Mouse (Mus musculus) limb, embryonic 12.5 days (tissue): Measurements from ENCODE around the gene Ak5. TPM values are rescaled to one million over a fixed set of nuclear protein-coding genes. Genes with fewer than 3 reads are reported as not detected.
"Not testable (repeated sequence)": the region's sequence is repeated elsewhere in the genome, so short reads cannot be mapped to it uniquely, and the experiment has no call there.

Experiments
- ATAC-seq: fragments of 200-750 bp; cut with Nextera tagmentation; 2 replicates; pipeline ENCODE4 v1.8.0; 2017; ENCODE audit warnings: low read depth, moderate TSS enrichment; ENCODE audit not compliant: insufficient number of reproducible peaks, insufficient read depth, low FRiP score, low TSS enrichment
- H3K27ac ChIP-seq: fragments of 300-500 bp; sonication (generic); 2 replicates; pipeline ENCODE4 v1.5.1; 2016; ENCODE audit warnings: mild to moderate bottlenecking, moderate library complexity
- H3K27me3 ChIP-seq: fragments of 300-500 bp; sonication (generic); 2 replicates; pipeline ENCODE4 v1.6.1; 2016; ENCODE audit warnings: mild to moderate bottlenecking, moderate library complexity
- H3K36me3 ChIP-seq: fragments of 300-500 bp; sonication (generic); 2 replicates; pipeline ENCODE4 v1.6.1; 2016; ENCODE audit warnings: mild to moderate bottlenecking, moderate library complexity
- H3K4me1 ChIP-seq: fragments of 300-500 bp; sonication (generic); replicated peaks from 2 replicates; pipeline ENCODE4 v1.6.1; 2016
- H3K4me2 ChIP-seq: fragments of 300-500 bp; sonication (generic); 2 replicates; pipeline ENCODE4 v1.6.1; 2016; ENCODE audit warnings: mild to moderate bottlenecking, moderate library complexity
- H3K4me3 ChIP-seq: fragments of 300-500 bp; sonication (generic); replicated peaks from 2 replicates; pipeline ENCODE4 v1.5.1; 2016; ENCODE audit warnings: mild to moderate bottlenecking
- H3K9ac ChIP-seq: fragments of 300-500 bp; sonication (generic); replicated peaks from 2 replicates; pipeline ENCODE4 v1.6.1; 2016; ENCODE audit warnings: mild to moderate bottlenecking, moderate library complexity
- H3K9me3 ChIP-seq: fragments of 300-500 bp; sonication (generic); 2 replicates; pipeline ENCODE4 v1.6.1; 2016; ENCODE audit warnings: mild to moderate bottlenecking, moderate library complexity
- WGBS: fragments of 180-500 bp; shearing (Covaris S2); methylation state at CpG from one replicate; pipeline ENCODE4 v1.1.7; 2016; 5-methylcytosine and 5-hydroxymethylcytosine counted together
- polyA plus RNA-seq: library from polyadenylated mRNA; unstranded; fragments of >200 nt; fragmentation: Nextera tagmentation; extraction: Ambion mirVana; gene quantifications from 2 replicates; pipeline ENCODE4 v1.2.1, GENCODE M21; 2016

Gene Ak5
- polyA plus RNA-seq, 1 experiment from 2014 or later, result 1.7 TPM

GRCm38 (mm10) chr3:152625061-152625820 lies 42.9 kb downstream of the Ak5 start:
- no peaks in the 10 kb centered on the region for H3K9me3 ChIP-seq
- H3K9ac ChIP-seq, result no peak overlapping the region
- no peaks in the 10 kb centered on the region for H3K27me3 ChIP-seq
- H3K4me2 ChIP-seq, result no peak overlapping the region
- no peak overlapping the region for H3K27ac ChIP-seq
- ATAC-seq, result no peak
- H3K36me3 ChIP-seq, result no peaks in the 10 kb centered on the region
- WGBS, result 79% methylated on average over 10 of the region's 10 CpGs
- H3K4me1 ChIP-seq, result no peaks in the 10 kb centered on the region
- no peak overlapping the region for H3K4me3 ChIP-seq

GRCm38 (mm10) chr3:152620534-152620933 lies 47.6 kb downstream of the Ak5 start:
- Histone ChIP-seq H3K9me3 (no peaks in the 10 kb centered on the region), H3K4me3 (no peak overlapping the region), H3K36me3 (no peaks in the 10 kb centered on the region), H3K9ac (no peak overlapping the region), H3K4me2 (no peak overlapping the region), H3K4me1 (no peaks in the 10 kb centered on the region), H3K27me3 (no peaks in the 10 kb centered on the region), H3K27ac (no peak overlapping the region)
- no peak for ATAC-seq
- WGBS, result 63% methylated on average over 11 of the region's 11 CpGs

GRCm38 (mm10) chr3:152620058-152620457 lies 48.1 kb downstream of the Ak5 start:
- Histone ChIP-seq H3K27me3 (no peaks in the 10 kb centered on the region), H3K36me3 (no peaks in the 10 kb centered on the region), H3K4me1 (no peaks in the 10 kb centered on the region), H3K9ac (no peak overlapping the region), H3K27ac (no peak overlapping the region), H3K4me2 (no peak overlapping the region), H3K4me3 (no peak overlapping the region), H3K9me3 (no peaks in the 10 kb centered on the region)
- ATAC-seq, result no peak
- WGBS, result 90% methylated on average over 11 of the region's 11 CpGs

GRCm38 (mm10) chr3:152609076-152609475 lies 59.1 kb downstream of the Ak5 start:
- H3K4me3 ChIP-seq, result no peak overlapping the region
- no peak overlapping the region for H3K9ac ChIP-seq
- no peak for ATAC-seq
- H3K4me1 ChIP-seq, result no peaks in the 10 kb centered on the region
- no peaks in the 10 kb centered on the region for H3K36me3 ChIP-seq
- WGBS, result 89% methylated on average over 5 of the region's 5 CpGs
- no peaks in the 10 kb centered on the region for H3K27me3 ChIP-seq
- no peak overlapping the region for H3K4me2 ChIP-seq
- H3K9me3 ChIP-seq, result peaks cover 4% of the 10 kb centered on the region; the same call in 1 of the 2 replicates
- no peak overlapping the region for H3K27ac ChIP-seq

DNA sequence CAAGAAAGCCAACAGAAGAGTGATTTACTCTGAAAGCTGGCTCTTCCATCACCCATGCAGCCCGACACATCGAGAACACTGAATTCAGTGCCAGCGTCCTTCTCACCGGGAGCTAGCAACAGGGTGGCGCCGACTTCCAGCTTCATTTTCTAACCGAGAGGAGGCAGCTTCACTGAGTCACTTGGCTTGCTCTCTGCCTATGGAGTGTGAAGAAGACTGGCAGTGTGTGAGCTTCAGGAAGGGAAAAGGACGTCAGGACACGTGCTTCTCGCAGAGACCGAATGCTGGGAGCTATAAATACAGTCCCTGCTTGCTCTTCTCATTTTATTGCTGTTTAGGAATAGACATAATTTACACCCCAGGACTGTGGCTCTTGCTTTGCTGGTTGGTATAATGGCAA lies 62.3 kb downstream of the Ak5 start:
- Histone ChIP-seq H3K4me1 (no peaks in the 10 kb centered on the region), H3K27me3 (no peaks in the 10 kb centered on the region), H3K27ac (no peak overlapping the region), H3K4me2 (no peak overlapping the region), H3K4me3 (no peak overlapping the region), H3K9ac (no peak overlapping the region), H3K9me3 (no peaks in the 10 kb centered on the region), H3K36me3 (no peaks in the 10 kb centered on the region)
- 53% methylated on average over 11 of the region's 11 CpGs for WGBS
- no peak for ATAC-seq

DNA sequence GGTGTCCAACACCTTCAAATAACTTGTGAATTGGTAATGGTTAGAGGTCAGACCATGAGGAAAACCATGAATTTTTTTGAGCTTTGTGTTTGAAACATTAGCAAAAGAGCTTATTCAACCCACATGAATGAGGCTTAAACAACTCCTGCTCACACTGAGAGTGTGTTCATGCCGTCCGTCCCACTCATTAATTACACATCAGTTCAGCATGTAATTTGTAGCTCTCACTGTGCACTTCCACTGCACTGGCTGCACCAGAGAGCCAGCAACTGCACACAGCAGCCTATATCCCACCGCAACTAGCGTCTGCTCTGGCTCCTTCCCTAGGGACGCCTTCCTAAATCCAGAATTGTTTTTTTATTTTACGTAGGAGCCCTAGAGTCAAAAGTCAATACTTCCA lies 68.5 kb downstream of the Ak5 start:
- WGBS, result 62% methylated on average over 6 of the region's 6 CpGs
- H3K27me3 ChIP-seq, result no peaks in the 10 kb centered on the region
- H3K27ac ChIP-seq, result no peak overlapping the region
- no peak overlapping the region for H3K9ac ChIP-seq
- H3K4me2 ChIP-seq, result no peak overlapping the region
- no peaks in the 10 kb centered on the region for H3K36me3 ChIP-seq
- ATAC-seq, result no peak
- no peak overlapping the region for H3K4me3 ChIP-seq
- no peaks in the 10 kb centered on the region for H3K4me1 ChIP-seq
- no peaks in the 10 kb centered on the region for H3K9me3 ChIP-seq

DNA sequence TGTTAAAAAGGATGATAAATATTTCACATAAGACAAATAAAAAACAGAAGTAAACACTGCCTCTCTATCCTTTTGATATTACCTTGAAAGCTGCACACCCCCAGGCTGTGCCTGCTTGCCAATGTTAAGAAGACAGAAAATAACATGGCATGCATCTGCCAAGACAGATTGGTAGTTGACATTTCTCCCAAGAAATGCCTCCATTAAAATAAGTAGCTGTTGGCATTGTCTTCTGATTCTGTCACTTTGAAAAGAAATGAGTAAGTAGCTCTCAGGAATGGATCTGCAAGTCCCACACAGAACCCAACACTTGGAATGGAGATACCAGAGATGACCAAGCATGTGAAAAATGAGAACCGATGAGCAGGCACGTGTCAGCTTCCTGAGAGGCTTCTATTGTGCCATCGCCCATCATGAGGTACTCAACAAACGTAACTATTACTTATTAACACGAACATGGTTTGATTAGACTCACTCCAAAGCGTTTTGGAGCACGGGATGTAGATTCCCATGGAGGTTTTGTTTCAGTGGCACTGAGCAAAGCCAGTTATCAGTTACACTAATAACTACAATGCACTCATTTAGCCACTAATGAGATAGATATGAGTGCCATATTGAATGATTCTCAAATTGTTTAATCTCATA lies 71.6 kb downstream of the Ak5 start:
- Histone ChIP-seq H3K4me3 (no peak overlapping the region), H3K27me3 (no peaks in the 10 kb centered on the region), H3K9ac (no peak overlapping the region), H3K4me2 (no peak overlapping the region), H3K4me1 (no peaks in the 10 kb centered on the region), H3K36me3 (no peaks in the 10 kb centered on the region), H3K27ac (no peak overlapping the region), H3K9me3 (no peaks in the 10 kb centered on the region)
- ATAC-seq, result no peak
- 89% methylated on average over 7 of the region's 7 CpGs for WGBS

DNA sequence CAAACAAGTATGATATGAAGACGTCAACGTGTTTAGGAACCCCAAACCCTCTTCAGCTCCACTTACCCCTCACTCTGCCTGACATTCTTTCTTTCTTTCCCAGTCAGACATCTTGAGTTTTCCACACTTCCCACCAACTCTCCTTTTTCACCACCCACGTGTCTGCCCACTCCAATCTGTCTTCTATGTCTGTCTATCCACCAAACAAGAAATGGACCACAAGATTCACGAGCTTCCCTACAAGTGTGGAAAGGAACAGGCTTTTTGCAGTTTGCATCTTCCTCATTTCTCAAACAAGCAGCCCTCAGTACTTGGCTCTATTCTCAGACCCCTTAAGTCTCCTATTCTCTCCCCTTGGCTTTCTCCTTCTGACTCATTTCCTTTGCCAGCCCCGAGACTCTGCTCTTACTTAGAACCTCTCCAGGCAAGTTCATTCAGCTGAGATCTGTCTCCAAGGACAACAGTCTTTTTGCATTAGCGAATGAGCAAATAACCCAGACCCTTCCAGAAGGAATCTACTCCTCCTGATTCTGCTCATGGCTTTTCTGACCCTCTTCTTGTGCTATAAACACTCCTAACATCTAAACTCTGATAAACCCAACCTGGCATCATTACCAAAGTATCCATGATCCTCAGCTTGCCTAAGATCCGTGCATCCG lies 75.3 kb downstream of the Ak5 start:
- H3K4me3 ChIP-seq, result no peak overlapping the region
- H3K27me3 ChIP-seq, result no peaks in the 10 kb centered on the region
- H3K4me2 ChIP-seq, result no peak overlapping the region
- no peaks in the 10 kb centered on the region for H3K36me3 ChIP-seq
- H3K9ac ChIP-seq, result no peak overlapping the region
- no peaks in the 10 kb centered on the region for H3K9me3 ChIP-seq
- no peak for ATAC-seq
- H3K4me1 ChIP-seq, result no peaks in the 10 kb centered on the region
- 82% methylated on average over 8 of the region's 8 CpGs for WGBS
- no peak overlapping the region for H3K27ac ChIP-seq

DNA sequence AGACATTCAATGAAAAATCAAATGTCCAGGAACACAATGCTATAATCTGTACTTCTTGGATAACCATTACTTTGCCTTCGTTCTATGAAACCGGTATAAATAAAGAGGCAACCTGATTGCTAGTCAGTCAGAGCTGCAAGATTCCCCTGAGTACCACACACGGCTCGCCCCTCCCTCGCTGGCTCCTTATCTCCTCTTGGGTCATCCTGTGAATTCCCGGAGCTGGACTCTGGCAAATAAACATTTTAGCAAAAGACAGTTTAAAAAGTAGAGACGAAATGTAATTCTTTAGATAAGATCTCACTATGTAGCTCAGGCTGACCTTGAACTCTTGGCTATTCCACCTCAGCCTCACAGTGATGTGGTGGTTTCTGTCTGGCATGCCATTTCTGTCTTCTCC lies 77.7 kb downstream of the Ak5 start:
- Histone ChIP-seq H3K4me3 (no peak overlapping the region), H3K27me3 (no peaks in the 10 kb centered on the region), H3K4me2 (no peak overlapping the region), H3K27ac (no peak overlapping the region), H3K36me3 (no peaks in the 10 kb centered on the region), H3K9me3 (no peaks in the 10 kb centered on the region), H3K9ac (no peak overlapping the region), H3K4me1 (no peaks in the 10 kb centered on the region)
- WGBS, result 79% methylated on average over 7 of the region's 7 CpGs
- ATAC-seq, result no peak

DNA sequence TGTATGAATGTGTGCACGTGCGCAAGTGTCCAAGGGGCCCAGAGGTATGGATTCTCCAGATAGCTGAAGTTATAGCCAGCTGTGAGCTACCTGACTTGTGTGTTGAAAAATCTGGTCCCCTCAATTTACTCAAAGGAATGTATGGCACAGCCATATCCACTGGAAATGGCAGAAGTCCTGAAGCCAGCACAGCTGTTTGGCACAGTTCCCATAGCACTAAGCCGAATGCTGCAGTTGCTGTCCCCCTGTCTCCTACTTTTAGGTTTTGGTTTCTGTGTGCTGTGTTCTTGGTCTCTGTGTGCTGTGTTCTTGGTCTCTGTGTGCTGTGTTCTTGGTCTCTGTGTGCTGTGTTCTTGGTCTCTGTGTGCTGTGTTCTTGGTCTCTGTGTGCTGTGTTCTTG lies 79.1 kb downstream of the Ak5 start:
- 82% methylated on average over 3 of the region's 3 CpGs for WGBS
- not testable (repeated sequence) for H3K27me3 ChIP-seq, H3K4me2 ChIP-seq, H3K36me3 ChIP-seq, H3K9me3 ChIP-seq, H3K9ac ChIP-seq, H3K27ac ChIP-seq, ATAC-seq, H3K4me1 ChIP-seq, H3K4me3 ChIP-seq

DNA sequence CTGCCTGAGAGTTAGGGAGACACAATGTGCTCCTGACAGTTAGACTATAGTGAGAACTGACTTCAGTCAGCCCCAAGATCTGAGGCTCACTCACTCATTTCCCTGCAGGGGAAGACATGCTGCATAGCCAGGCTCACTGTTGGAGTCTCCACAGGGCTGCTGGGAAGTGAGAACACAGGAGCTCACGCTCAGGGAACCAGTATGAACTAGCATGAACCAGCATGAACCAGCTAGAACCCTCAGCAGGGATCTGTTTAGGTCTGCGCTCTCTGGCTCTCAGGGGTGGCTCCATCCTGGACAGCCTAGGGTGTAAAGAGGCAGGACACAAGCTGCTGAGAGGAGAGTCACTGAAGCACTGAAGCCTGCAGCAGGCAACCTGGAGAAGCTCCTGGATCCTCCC lies 81.2 kb downstream of the Ak5 start:
- no peak overlapping the region for H3K9ac ChIP-seq
- H3K27me3 ChIP-seq, result no peaks in the 10 kb centered on the region
- H3K9me3 ChIP-seq, result no peaks in the 10 kb centered on the region
- H3K4me2 ChIP-seq, result no peak overlapping the region
- no peaks in the 10 kb centered on the region for H3K36me3 ChIP-seq
- H3K4me3 ChIP-seq, result no peak overlapping the region
- no peak overlapping the region for H3K27ac ChIP-seq
- no peaks in the 10 kb centered on the region for H3K4me1 ChIP-seq
- ATAC-seq, result no peak
- 70% methylated on average over 2 of the region's 2 CpGs for WGBS
